Mouse (Mus musculus): ENCODE results near the gene Tfcp2l1.

DNA sequence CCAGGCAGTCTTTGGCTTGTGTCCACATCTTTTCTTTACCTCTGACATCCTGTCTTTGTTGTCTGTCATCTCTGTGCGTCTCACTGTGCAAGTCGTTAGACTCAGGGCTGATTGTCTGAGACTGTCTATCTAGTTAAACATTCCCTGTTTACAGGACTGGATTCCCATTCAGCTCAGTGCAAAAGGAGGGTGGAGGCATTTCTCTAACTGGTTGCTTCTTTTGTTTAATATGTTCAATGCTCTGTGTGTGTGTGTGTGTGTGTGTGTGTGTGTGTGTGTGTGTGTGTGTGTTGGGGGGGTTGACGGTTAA lies 23.0 kb downstream of the Tfcp2l1 start:
- no peak for TF ChIP-seq CTCF (IDR thresholded peaks at IDR 0.05; ENCODE audit: control insufficient read depth, insufficient read depth, insufficient replicate concordance, low read depth, low read length)
- no peak for TF ChIP-seq POLR2A (IDR thresholded peaks at IDR 0.05; ENCODE audit: control insufficient read depth, low read depth, low read length)
